Mouse (Mus musculus) E14TG2a.4 (cell line): ENCODE results near the gene Bud31.
"Not testable (repeated sequence)": the region's sequence is repeated elsewhere in the genome, so short reads cannot be mapped to it uniquely, and the experiment has no call there.

Experiments
- H3K27me3 ChIP-seq: 2 replicates; pipeline ENCODE4 v1.6.1; 2014; ENCODE audit warnings: low read length, control low read depth; ENCODE audit not compliant: insufficient read depth
- H3K36me3 ChIP-seq: 2 replicates; pipeline ENCODE4 v1.6.1; 2014; ENCODE audit warnings: low read length, control low read depth; ENCODE audit not compliant: insufficient read depth
- H3K4me1 ChIP-seq: replicated peaks from 2 replicates; pipeline ENCODE4 v1.6.1; 2014; ENCODE audit warnings: low read depth, low read length, control low read depth
- H3K4me3 ChIP-seq: replicated peaks from 2 replicates; pipeline ENCODE4 v1.5.1; 2014; ENCODE audit warnings: mild to moderate bottlenecking, low read length
- H3K9me3 ChIP-seq: 2 replicates; pipeline ENCODE4 v1.6.1; 2014; ENCODE audit warnings: low read length, control low read depth
- CTCF ChIP-seq: conservative IDR thresholded peaks from 2 replicates; pipeline ENCODE4 v1.5.1; 2014; ENCODE audit warnings: low read length
- NANOG ChIP-seq: IDR thresholded peaks from 2 replicates; pipeline ENCODE4 v1.6.1; 2014; ENCODE audit warnings: borderline replicate concordance, low read length, mixed read lengths
- POU5F1 ChIP-seq: IDR thresholded peaks from 2 replicates; pipeline ENCODE4 v1.6.1; 2014; ENCODE audit warnings: low read length, borderline replicate concordance

Bud31 gene

DNA sequence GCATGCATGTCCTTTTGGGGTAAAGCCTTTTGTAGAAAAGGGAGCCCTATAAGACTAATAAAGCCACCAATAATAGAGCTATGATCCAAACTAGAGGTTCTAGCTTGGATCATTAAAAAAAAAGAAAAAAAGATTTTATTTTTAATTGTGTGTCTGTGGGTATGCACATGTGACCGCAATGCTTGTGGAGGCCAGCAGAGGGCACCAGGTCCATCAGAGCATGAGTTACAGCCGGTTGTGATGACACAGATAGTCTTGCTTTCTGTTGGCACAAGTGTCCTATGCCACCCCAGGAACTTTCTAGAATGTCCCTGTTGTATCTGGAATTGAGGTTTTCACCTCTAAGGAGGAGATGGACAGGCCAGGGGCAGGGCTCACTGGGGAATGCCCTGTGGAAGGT lies 20.8 kb upstream of the Bud31 start:
- no peak overlapping the region for H3K4me3 ChIP-seq
- no peaks in the 10 kb centered on the region; the same call in 1 of the 2 replicates for H3K9me3 ChIP-seq
- TF ChIP-seq POU5F1 (no peak), CTCF (peak; percentile 78)
- peaks cover 44% of the 10 kb centered on the region for H3K36me3 ChIP-seq
- peaks cover 76% of the 10 kb centered on the region for H3K4me1 ChIP-seq
- peaks cover 5% of the 10 kb centered on the region for H3K27me3 ChIP-seq

DNA sequence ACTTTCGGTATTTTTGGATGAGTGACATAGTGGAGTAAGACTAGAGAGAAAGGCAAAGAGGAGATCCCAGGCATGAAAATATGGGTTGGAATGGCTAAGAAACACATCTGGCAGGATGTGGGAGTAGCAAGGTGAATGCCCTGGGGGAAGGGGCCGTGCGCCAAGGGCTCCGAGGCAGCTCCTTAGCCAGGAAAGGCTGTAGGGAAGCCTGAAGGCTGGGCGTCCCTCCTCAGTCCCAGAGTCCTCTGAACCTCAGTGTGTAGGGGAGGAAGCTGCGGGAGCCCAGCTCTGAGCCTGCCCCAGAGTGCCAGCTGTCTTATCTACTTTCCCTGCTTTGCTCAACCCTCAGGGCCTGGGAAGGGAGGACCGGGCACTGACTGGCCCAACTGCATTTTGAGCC lies 19.2 kb upstream of the Bud31 start:
- no peak overlapping the region for H3K4me3 ChIP-seq
- H3K4me1 ChIP-seq, result peaks cover 79% of the 10 kb centered on the region
- H3K27me3 ChIP-seq, result no peaks in the 10 kb centered on the region
- H3K9me3 ChIP-seq, result no peaks in the 10 kb centered on the region; the same call in 1 of the 2 replicates
- H3K36me3 ChIP-seq, result peaks cover 59% of the 10 kb centered on the region
- TF ChIP-seq POU5F1 (no peak), NANOG (no peak), CTCF (no peak)

DNA sequence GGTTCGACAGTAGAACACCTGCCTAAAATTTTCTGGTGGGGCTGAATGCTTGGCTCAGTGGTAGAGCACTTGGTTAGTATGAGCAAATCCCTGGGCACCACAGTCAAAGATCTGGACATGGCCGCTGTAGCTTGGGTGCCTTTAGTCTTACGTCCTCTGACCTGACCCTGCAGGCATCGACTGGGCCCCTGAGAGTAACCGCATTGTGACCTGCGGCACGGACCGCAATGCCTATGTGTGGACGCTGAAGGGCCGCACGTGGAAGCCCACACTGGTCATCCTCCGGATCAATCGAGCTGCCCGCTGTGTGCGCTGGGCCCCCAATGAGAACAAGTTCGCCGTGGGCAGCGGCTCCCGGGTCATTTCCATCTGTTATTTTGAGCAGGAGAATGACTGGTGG lies 16.8 kb upstream of the Bud31 start:
- TF ChIP-seq CTCF, result no peak
- no peak for TF ChIP-seq POU5F1
- TF ChIP-seq NANOG, result no peak
- Histone ChIP-seq H3K4me1 (peaks cover 75% of the 10 kb centered on the region), H3K36me3 (peaks cover 83% of the 10 kb centered on the region), H3K27me3 (no peaks in the 10 kb centered on the region), H3K9me3 (no peaks in the 10 kb centered on the region; the same call in 1 of the 2 replicates), H3K4me3 (no peak overlapping the region)

DNA sequence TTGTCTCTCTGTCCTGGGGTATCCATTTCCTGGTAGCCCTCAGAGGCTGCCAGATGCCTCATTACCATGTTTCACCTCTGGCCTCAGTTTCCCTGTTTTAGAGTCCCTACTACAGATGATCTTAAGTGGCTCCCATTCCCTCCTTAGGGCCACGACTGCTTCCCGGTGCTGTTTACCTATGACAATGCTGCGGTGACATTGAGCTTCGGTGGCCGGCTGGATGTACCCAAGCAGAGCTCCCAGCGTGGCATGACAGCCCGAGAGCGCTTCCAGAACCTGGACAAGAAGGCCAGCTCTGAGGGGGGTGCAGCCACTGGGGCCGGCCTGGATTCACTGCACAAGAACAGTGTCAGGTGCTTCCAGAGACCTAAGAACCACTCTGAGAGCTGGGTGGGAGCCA lies 13.6 kb upstream of the Bud31 start:
- TF ChIP-seq CTCF (no peak), POU5F1 (no peak), NANOG (no peak)
- peaks cover 73% of the 10 kb centered on the region for H3K4me1 ChIP-seq

GRCm38 (mm10) chr5:145129124-145129523 lies 11.0 kb upstream of the Bud31 start:
- Histone ChIP-seq H3K36me3 (peaks cover 100% of the 10 kb centered on the region), H3K4me1 (peaks cover 80% of the 10 kb centered on the region), H3K9me3 (no peaks in the 10 kb centered on the region), H3K27me3 (no peaks in the 10 kb centered on the region), H3K4me3 (no peak overlapping the region)
- TF ChIP-seq POU5F1 (no peak), CTCF (no peak), NANOG (no peak)

More for the DNA sequence above, 13.6 kb upstream of the Bud31 start:
- Histone ChIP-seq H3K9me3 (no peaks in the 10 kb centered on the region; the same call in 1 of the 2 replicates), H3K36me3 (peaks cover 100% of the 10 kb centered on the region), H3K4me3 (no peak overlapping the region), H3K27me3 (no peaks in the 10 kb centered on the region)

- H3K9me3 ChIP-seq, H3K27me3 ChIP-seq, H3K4me3 ChIP-seq: not testable (repeated sequence)
- Histone ChIP-seq H3K36me3 (peaks cover 100% of the 10 kb centered on the region), H3K4me1 (peaks cover 83% of the 10 kb centered on the region)
These were observed 10.4 kb upstream of the Bud31 start for GRCm38 (mm10) chr5:145129773-145130172.

DNA sequence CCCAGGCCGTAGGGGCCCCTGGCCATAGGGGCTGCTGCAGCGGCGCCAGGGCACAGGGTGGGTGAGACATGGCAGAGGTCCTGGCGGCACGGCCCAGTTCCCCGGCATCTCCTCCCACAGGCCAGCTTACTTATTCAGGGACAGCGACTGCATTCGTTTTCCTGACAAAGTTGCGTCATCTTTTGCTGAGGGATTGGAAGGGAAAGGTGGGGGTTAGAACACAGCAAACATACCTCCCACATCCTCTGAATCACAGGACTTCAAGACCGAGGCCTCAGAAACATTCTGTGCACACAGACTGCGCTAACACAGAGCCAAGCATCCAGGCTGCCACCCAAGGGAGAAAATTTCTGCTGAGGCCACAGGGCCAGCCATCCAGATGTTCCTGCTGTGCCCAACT lies 10.0 kb upstream of the Bud31 start:
- no peaks in the 10 kb centered on the region for H3K27me3 ChIP-seq
- H3K36me3 ChIP-seq, result peaks cover 100% of the 10 kb centered on the region
- H3K9me3 ChIP-seq, result no peaks in the 10 kb centered on the region
- no peak for TF ChIP-seq CTCF
- peaks cover 83% of the 10 kb centered on the region for H3K4me1 ChIP-seq
- no peak overlapping the region for H3K4me3 ChIP-seq

DNA sequence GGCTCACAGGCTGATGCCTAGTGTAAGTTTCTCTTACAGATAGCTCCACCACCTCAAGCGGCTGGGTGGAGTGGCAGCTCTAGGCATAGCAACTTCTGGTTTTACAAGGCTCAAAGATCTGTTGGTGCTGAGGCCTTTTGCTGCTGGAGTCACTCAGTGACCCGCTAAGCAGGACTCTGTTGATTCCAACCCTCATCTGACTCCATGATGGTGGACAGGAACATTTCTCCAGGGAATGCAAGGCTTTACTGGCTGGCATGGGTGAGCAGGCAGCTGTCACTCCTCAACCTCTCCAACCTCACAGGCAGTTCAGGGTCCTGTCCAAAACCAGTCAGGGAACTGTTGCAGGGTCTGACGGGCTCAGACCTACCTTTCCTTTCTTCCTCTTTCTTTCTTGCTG lies 9.2 kb upstream of the Bud31 start:
- TF ChIP-seq NANOG (no peak), CTCF (no peak), POU5F1 (no peak)

DNA sequence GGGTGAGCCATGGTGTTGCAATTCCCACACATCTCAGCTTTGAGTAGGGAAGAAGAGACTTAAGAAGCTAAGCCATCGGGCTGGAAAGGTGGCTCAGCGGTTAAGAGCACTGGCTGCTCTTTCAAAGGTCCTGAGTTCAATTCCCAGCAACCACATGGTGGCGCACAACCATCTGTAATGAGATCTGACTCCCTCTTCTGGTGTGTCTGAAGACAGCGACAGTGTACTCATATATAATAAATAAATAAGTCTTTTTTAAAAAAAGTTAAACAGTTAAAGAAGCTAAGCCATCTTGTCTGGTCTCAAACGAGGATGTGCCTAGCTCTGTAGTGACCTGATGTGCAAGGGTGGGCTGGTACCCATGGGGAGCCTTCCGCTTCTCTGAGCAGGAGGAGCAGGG lies 6.9 kb upstream of the Bud31 start:
- TF ChIP-seq CTCF, result peak; percentile 12; the same call in 1 of the 2 replicates
- H3K4me3 ChIP-seq, H3K9me3 ChIP-seq, H3K27me3 ChIP-seq: not testable (repeated sequence)
- H3K36me3 ChIP-seq, result peaks cover 100% of the 10 kb centered on the region
- H3K4me1 ChIP-seq, result peaks cover 76% of the 10 kb centered on the region

More for the DNA sequence above, 9.2 kb upstream of the Bud31 start:
- Histone ChIP-seq H3K27me3 (no peaks in the 10 kb centered on the region), H3K4me1 (peaks cover 75% of the 10 kb centered on the region), H3K4me3 (no peak overlapping the region), H3K36me3 (peaks cover 100% of the 10 kb centered on the region), H3K9me3 (no peaks in the 10 kb centered on the region)

GRCm38 (mm10) chr5:145138836-145139235 lies 1.3 kb upstream of the Bud31 start:
- TF ChIP-seq NANOG (no peak), POU5F1 (no peak), CTCF (no peak)
- H3K9me3 ChIP-seq, result no peaks in the 10 kb centered on the region
- H3K36me3 ChIP-seq, result peaks cover 72% of the 10 kb centered on the region
- H3K27me3 ChIP-seq, result no peaks in the 10 kb centered on the region
- H3K4me1 ChIP-seq, result peaks cover 49% of the 10 kb centered on the region
- H3K4me3 ChIP-seq, result peak overlapping the region; percentile 100
